7 mouse cellular contexts compared by ENCODE assay signal in genomic region chr9:62522211-62522610, GRCm38 (mm10). TPM values are rescaled to one million over a fixed set of nuclear protein-coding genes. Genes with fewer than 3 reads are reported as not detected.
DNase-seq lines count a peak whose midpoint lies in the region; ATAC-seq lines count a peak whose summit lies in the region.

No protein-coding gene starts in this region.

- H3K27me3 ChIP-seq in embryonic facial prominence, embryonic 14.5 days (replicated peaks; ENCODE audit: control insufficient read depth, insufficient read depth, low read length): no peaks in the 10 kb centered on the region
- peaks cover 30% of the 10 kb centered on the region for H3K27me3 ChIP-seq in hindbrain, embryonic 10.5 days (ENCODE audit: insufficient read depth, poor library complexity, severe bottlenecking)
- H3K27me3 ChIP-seq in liver, embryonic 15.5 days: peaks cover 23% of the 10 kb centered on the region; the same call in 1 of the 2 replicates

- no peak overlapping the region for H3K4me2 ChIP-seq in embryonic facial prominence, embryonic 14.5 days (ENCODE audit: low read depth, low read length)
- no peak overlapping the region for H3K4me2 ChIP-seq in liver, embryonic 15.5 days

- no peaks in the 10 kb centered on the region for H3K36me3 ChIP-seq in embryonic facial prominence, embryonic 14.5 days (ENCODE audit: control insufficient read depth, insufficient read depth, low read length)
- H3K36me3 ChIP-seq in hindbrain, embryonic 10.5 days: no peaks in the 10 kb centered on the region
- H3K36me3 ChIP-seq in liver, embryonic 15.5 days (replicated peaks): no peaks in the 10 kb centered on the region

- H3K9me3 ChIP-seq in embryonic facial prominence, embryonic 14.5 days (ENCODE audit: control insufficient read depth, low read length): no peaks in the 10 kb centered on the region
- H3K9me3 ChIP-seq in hindbrain, embryonic 10.5 days: no peaks in the 10 kb centered on the region
- no peaks in the 10 kb centered on the region for H3K9me3 ChIP-seq in liver, embryonic 15.5 days (replicated peaks)

- H3K27ac ChIP-seq in embryonic facial prominence, embryonic 14.5 days (replicated peaks; ENCODE audit: low read depth, low read length): peak overlapping the region; percentile 24; the same call in 1 of the 2 replicates
- H3K27ac ChIP-seq in hindbrain, embryonic 10.5 days: peak overlapping the region; percentile 78
- 0 out of 2 replicates have a peak overlapping the region, but pooled peaks have one; percentile 19 for H3K27ac ChIP-seq in liver, embryonic 15.5 days (replicated peaks)

- DNase-seq in adrenal gland, postnatal 25 days: peak; percentile 42
- DNase-seq in embryonic facial prominence, embryonic 14.5 days (ENCODE audit: low spot score): no peak
- no peak for DNase-seq in hindbrain, embryonic 10.5 days (ENCODE audit: low spot score)
- DNase-seq in embryo, embryonic 11 days: no peak
- DNase-seq in urinary bladder, adult 18-20 months (ENCODE audit: low spot score in 2 of 2): no peak

- peaks cover 32% of the 10 kb centered on the region for H3K4me1 ChIP-seq in embryonic facial prominence, embryonic 14.5 days (ENCODE audit: control insufficient read depth, insufficient read depth, low read length)
- H3K4me1 ChIP-seq in hindbrain, embryonic 10.5 days (replicated peaks): peaks cover 97% of the 10 kb centered on the region
- H3K4me1 ChIP-seq in liver, embryonic 15.5 days (replicated peaks): peaks cover 6% of the 10 kb centered on the region; the same call in 1 of the 2 replicates

- ATAC-seq in embryonic facial prominence, embryonic 14.5 days (ENCODE audit: low read depth): no peak
- no peak for ATAC-seq in liver, embryonic 15.5 days (ENCODE audit: insufficient read depth)
- ATAC-seq in megakaryocyte, adult 5-6 weeks (ENCODE audit: poor library complexity, severe bottlenecking): no peak

- H3K9ac ChIP-seq in embryonic facial prominence, embryonic 14.5 days (ENCODE audit: low read depth, low read length): no peak overlapping the region
- H3K9ac ChIP-seq in liver, embryonic 15.5 days: no peak overlapping the region

- 57% methylated on average over 5 of the region's 5 CpGs for WGBS in embryonic facial prominence, embryonic 14.5 days
- WGBS in hindbrain, embryonic 10.5 days: 56% methylated on average over 5 of the region's 5 CpGs
- 48% methylated on average over 5 of the region's 5 CpGs for WGBS in liver, embryonic 15.5 days (ENCODE audit: insufficient replicate concordance)

- H3K4me3 ChIP-seq in embryonic facial prominence, embryonic 14.5 days (ENCODE audit: low read depth, low read length): no peak overlapping the region
- H3K4me3 ChIP-seq in hindbrain, embryonic 10.5 days: no peak overlapping the region
- H3K4me3 ChIP-seq in liver, embryonic 15.5 days (replicated peaks): no peak overlapping the region

RNA-seq across cellular contexts. Expression of gene Coro2b, which starts 14.6 kb away (rescaled TPM):
- 16.2 and 20.4 TPM in 2 replicates for total RNA-seq in adrenal gland, postnatal 25 days (2021)
- 11.1 and 12.3 TPM in 2 replicates for polyA plus RNA-seq in embryonic facial prominence, embryonic 14.5 days (2014; fragmentation: Nextera tagmentation; extraction: Ambion mirVana)
- 17.5 and 30.7 TPM in 2 replicates for polyA plus RNA-seq in hindbrain, embryonic 10.5 days (2016; fragmentation: Nextera tagmentation; extraction: Ambion mirVana)
- polyA plus RNA-seq in liver, embryonic 15.5 days (2015; fragmentation: Nextera tagmentation; extraction: Ambion mirVana): 1.2 and 1.3 TPM in 2 replicates
- 0.11 and 0.18 TPM in 2 replicates for total RNA-seq in megakaryocyte, adult 5-6 weeks (2015)
- total RNA-seq in megakaryocyte, adult 5-6 weeks (2017): 0.22 TPM in 1 of 2 replicates, not detected in the other

Comparison
In these comparisons a context has a peak if more than half of its experiments do, and no peak if none do; other contexts are left out.
1. H3K27ac ChIP-seq: peak in every context shown above with its lines; median percentile 78 in hindbrain, embryonic 10.5 days; 24 in embryonic facial prominence, embryonic 14.5 days; 19 in liver, embryonic 15.5 days.